Mouse (Mus musculus) ovary, adult 18-20 months (tissue): ENCODE data around the gene Shmt2.

Experiments used
- DNase-seq: peaks from one replicate; pipeline ENCODE4 v3.0.0; 2022; ENCODE audit warnings: low spot score, mixed read lengths

Gene Shmt2

DNA sequence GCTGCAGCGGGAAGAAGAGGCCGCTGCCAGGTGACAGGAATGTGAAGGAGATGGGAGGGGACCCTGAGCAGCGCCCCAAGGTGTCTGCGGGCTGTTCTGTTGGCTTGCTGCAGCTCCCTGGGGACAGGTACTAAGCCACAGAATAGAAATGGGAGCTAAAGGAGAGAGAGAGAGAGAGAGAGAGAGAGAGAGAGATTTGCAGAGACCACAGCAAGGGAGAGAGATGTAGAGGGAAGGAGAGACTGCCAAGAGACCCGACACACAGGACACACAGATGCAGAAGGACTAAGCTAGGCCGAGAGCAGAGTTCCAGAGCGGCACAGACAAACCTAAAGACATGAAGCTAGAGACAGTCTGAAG is 10.0 kb downstream of the Shmt2 start:
- DNase-seq = no peak

DNA sequence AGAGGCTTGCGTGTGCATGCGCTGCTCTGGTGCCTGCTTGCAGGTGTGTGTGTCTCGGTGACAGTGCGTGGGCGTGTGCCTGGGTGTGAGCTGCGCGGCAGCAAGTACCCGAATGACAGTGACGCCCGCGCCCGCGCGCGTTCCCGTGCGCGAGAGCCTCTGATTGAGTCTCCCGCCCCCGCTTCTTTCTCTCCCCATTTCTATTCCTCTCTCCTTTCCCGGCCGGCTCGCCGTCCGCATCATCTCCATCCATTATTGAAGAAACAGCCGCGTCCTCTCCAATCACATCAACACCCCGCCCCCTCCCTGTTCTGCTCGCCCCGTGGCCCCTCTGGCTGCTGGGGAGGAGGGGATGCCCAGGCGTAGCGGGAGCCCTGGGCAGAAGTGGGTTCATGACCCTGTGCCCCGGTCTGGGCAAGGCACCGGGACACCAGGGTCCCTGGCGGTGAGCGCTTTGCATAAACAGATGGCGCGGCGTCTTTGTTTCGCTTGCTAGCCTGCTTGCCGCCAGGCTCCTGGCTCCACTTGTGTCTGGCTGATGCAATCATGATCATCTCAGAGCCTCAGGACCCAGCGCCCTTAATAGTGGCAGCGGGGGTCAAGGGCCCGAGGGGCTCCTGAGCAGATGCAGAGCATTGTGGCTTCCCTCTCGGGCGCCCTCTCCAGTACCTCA is 10.5 kb downstream of the Shmt2 start:
- no peak for DNase-seq

DNA sequence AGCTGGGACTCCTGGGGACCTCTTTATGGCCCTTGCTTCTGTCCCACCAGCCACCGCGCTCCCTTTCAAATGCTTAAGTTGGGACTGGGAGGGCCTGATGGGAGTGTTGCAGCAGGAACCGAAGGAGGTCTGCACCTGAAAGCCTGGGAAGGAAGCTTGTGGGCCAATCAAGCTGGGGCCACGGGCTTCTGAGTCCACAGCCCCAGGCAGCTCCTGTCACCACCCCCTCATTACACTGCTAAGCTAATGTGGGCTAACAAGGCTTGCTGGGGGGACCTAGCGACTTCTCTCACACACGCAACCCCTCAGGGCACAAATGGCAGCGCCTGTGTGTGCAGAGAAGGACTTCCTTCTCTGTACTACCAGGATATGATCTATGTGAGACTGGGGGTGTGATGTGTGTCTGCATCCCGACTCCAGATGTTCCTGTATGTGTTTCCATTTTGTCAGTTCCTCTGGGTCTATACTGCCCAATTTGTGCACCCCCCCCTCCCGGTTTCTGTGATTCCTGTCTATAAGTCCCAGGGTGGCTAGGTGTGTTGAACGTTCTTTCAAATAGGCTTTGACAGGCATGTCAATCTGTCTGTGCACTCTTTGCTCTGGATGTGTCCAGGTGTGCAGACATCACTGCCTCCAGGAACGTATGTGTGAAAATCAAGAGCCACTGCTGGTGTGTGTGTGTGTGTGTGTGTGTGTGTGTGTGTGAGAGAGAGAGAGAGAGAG is 11.2 kb downstream of the Shmt2 start:
- no peak for DNase-seq

DNA sequence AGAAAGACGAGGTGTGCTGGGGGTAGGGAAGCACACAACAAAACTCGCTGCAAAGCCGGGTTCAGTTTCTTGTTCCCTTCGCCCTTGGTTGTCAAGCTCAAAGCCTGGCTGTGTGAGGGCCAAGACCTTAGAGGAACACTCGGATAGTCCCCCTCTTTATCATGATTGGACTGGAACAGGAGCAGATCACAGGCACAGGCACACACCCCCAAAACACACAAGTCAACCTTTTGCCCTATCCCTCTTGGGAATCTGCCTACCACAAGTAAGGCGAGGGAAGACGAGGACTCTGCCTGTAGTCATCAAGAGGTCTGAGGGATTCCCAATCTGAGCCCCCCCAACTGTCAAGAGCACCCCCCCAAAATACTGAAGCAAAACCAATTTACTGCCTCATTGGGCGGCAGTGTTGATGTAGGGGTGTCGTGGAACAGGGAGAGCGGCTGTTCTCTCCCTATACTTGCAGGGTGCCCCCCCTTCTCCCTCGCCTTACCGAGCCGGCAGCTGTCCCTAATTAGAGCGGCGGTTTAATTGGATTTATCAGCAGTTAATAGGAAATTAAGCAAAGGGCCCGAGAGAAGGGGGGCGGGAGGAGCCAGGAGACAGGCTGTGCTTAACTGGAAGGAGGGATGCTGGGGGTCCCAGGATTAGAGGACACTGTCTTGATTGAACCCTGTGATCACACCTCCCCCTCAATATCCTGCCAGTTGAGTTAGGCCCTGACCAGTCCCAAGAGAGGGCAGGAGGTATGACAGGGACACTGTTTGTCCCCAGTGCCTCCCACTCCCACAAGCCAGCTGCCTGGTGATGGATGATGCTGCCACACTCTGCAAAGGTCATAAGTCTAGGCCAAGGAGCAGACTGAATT is 12.2 kb downstream of the Shmt2 start:
- no peak for DNase-seq

DNA sequence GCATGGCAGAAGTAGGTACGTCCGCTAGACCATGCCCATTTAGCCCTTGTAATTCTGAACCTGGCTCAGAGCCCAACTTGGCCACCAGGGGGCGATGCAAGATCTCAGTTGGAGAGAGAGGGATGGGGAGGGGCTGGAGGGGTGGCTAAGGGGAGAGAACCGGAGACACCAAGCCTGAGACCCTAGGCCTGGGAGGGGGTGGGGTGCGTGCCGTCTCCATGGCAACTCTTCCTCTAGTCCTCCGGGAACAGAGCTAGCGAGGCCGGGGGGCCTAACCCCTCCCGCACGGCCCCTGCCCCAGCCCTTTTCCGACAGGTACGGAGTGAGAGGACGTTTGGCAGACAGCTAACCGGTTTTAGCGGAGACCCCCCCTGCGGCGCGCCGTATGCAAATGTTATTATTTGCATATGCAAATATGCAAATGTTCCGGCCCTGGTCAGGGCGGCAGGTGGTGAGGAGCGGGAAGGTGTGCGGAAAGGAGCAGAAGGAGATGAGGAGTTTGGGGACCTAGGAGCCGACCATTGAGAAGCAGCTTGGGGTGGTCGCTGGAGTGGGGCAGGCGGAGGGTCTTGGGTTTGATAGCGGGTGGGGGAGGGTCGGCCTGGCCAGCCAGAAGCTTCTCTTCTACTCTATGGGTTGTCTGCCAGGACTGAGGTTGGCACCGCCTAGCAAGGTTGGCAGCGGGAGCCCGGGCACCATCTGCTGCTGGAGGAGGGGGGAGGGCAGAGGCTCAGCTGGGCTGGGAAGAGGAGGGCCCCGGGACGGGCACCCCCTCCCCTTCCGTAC is 13.0 kb downstream of the Shmt2 start:
- peak; percentile 44 for DNase-seq

DNA sequence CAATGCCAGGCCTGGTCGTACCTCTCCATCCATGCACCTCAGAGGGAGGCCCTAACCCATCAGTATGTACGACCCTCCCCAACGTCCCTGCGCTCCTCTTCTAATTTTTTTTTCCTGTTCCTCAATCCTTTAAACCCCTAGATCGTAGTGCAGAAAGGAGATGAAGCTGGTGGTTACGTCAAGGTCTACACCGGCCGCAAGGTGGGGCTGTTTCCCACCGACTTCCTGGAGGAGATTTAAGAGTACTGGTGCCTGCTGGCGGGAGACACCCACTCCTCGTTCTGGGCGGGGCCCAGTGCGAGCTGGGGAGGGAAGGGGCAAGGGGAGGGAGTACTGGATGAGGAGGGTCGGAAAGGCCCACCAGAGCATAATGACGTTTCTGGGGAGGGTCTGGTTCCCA is 14.0 kb downstream of the Shmt2 start:
- DNase-seq = no peak

DNA sequence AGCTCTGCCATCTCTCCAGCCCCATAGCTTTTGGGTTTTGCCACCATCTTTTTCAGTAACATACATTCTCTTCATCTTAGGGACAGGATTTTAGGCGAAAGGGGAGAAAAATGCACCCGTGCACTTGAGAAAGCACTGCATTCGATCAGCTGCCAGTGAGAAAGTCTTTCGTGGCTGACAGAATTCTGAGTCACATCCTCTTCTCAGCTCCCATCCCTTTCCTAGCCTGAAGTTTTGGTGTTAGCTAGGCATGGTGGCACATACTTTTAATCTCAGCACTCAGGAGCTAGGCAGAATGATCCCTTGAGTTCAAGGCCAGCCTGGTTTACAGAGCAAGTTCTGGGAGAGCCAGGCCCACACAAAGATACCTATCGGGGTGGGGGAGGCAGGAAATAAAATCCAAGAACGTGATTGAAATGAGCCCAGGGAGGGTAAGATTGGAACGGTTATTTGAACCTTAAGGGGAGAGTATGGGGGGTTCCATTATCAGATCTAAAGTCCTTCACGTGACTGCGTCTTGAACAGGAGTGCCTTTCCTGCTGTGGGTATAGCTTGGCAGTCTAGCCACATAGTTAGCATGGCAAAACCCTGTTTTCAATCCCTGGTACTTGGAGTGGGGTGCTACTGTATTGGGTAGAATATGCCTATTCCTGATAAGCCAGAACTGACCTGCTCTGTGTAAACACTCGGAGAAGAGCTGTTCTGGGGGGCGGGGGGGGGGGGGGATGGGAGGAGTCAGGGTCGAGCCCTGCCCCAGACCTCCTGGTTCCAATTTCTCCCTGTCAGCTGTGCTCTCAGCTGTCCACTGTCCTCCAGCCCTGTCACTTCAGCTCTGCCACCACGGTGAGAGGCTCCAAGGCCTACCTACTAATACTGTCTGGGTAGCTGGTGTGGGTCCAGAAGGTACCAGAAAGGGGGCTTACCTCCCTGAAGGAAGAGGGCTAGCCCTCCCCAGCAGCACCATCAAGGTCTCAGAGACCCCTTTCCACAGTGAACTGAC is 21.1 kb downstream of the Shmt2 start, which contains the start of gene Stac3:
TSS of gene Stac3 (plus strand) at position 793 of the 1,000 bp plus-strand sequence.
- no peak for DNase-seq

DNA sequence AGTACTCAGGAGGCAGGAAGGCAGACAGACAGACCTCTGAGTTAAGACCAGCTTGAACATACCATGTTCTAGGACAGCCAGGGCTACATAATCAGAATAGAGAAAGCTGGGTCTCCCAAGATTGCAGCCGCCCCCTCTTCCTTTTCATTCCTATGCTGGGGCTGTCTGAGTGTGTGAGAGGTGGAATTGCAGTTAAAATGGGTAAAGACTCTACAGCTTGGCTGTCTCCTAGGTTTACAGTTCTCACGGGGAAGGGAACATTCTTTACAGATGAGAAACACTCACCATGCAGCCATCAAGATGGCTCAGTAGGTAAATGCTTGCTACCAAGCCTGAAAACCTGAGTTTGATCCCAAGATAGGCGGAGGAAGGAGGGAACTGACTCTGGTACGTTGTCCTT is 22.2 kb downstream of the Shmt2 start:
- DNase-seq = no peak

DNA sequence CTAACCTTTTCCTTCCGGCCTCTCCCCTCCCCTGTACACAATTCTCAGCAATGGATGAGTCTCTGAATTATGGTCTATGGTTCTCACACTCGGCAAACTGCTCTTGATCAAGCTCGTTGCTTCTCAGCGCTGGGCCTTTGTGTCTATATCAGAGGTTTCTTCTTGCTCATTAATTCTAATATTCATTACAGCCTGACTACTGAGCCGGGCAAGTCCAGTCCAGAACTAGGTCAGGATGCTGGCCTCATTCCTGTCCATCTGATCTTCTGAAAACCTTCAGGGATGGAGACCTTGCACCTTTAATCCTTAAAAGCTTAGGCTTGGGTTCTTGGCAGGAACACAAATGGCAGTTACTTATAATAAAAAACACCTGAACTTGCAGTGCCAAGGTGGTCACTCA is 22.7 kb downstream of the Shmt2 start:
- DNase-seq = no peak

DNA sequence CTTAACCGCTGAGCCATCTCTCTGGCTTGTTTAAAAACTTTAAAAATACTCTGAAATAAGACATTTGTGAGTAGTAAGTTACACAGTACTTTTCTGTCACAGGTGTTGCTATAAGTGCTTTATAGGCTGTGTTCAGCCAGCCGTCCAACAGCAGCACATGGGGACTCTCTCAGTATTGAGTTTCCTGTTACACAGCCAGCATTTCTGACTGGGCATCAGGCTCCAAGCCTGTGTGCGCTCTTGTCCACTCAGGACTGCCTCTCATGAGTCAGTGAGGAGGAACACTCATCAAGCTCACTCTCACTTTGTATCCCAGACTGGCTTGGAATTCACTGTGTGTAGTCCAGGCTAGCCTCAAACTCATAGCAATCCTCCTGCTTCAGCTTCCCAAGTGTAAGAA is 26.1 kb downstream of the Shmt2 start:
- DNase-seq = no peak

DNA sequence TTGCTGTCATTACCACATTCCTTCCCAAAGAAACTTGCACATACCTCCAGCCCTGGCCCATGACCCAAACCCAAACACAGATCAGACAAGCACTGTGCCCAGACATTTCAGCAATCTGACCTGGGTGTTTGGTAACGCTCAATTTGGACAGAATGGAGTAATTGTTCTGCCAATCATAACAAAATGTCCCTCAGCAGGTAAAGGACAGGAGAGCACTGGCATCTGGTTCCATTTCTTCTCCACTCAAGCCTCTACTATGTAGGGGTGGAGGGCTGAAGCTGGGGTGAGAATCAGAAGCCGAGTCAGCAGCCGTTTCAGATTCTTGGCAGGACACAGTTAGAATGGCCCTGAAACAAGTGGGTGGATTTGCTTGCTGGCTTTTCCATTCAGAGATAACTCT is 30.1 kb downstream of the Shmt2 start:
- DNase-seq = no peak

DNA sequence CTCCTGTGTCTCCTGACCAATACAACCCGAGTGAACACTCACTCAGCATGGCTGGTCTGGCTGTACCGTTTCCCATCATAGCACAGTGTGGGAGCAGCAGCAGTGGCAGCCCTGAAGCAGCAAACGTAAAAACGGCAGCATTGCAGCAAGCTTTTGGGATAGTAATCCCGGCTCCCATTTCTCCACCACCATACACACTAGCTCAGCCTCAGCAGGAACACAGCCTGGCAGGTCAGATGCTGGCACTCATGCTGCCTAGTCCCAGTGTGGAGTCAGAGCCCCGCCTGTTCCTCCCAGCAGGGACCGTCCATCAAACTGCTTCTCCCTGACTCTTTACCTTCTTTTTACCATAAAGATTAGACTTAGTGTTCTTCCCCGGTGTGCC is 31.1 kb downstream of the Shmt2 start:
- DNase-seq = no peak

DNA sequence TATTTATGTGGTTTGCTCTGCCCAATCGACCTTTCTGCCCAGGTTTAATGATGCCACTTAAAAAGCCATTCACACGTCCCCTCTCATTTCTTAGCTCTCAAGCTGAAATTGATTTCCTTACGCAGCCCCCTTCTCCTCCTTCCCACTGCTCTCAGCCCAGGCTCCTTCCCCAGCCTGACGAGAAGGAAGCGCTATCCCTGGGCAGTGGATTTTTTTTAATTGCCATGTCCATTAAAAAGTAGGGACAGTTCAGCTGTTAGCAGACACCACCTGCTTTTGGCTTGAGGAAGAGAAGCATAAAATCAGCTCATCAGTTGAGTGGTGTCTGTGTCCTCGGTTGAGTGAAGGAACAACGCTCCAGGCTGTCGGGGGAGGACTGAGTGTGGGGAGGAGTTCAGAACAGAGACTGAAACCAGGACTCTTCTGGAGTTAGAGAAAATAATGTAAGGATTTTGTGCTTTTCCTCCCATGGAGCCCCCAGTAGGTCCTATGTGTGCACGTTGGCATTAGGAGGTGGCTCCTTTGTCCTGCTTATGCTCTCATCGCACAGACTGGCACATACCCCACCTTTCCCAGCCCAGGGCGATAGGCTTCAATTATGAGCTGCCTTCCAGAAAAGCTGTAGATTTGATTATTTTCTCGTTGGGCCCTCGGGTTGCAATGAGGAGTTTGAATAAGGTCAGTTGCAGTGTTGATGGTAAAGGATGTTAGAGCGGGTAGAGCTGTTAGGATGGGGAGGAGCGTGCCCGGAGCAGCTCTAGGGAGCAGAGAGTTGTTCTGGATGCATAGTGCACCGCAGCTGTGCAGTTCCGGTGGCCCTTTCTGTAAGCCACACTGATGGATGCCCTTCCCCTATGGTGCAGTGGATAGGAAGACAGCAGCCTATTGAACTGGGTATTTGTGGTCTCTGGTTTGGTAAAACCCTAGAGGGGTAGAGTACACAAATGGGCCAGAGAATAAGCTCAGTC is 31.8 kb downstream of the Shmt2 start:
- no peak for DNase-seq

DNA sequence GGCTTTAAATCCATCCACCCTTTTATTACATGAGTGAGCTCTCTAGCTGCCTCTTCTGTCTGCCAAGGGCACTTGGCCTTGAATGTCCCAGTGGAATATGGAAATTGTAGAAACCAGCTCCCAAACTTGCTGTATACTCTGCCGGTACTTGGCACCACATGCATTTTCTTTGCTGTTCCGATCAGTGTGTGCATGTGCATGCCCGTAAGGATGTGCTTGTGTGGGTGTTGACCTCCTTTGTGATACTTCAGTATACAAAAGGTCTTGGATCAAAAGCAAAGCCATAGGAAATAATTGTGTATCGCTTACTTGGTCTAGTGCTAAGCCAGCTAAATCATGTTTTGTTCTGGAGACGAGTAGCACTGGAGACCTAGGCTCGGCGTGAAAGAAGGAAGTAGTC is 33.4 kb downstream of the Shmt2 start:
- DNase-seq = no peak

DNA sequence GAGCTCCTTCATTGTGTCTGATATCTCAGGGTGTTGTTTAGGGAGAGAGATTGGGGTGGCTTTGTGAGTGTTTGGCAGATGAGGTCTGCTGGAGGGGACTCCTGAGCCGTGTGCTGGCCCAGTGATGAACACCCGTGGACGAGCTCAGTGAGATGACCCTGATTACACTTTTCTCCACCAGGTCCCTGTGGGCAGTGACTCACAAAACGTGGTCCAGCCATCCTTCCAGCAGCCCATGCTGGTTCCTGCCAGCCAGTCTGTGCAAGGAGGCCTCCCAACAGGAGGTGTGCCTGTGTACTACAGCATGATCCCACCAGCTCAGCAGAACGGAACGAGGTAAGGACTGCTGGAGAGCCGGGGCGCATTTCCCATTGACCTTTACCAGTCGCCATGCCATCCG is 37.0 kb downstream of the Shmt2 start:
- no peak for DNase-seq

DNA sequence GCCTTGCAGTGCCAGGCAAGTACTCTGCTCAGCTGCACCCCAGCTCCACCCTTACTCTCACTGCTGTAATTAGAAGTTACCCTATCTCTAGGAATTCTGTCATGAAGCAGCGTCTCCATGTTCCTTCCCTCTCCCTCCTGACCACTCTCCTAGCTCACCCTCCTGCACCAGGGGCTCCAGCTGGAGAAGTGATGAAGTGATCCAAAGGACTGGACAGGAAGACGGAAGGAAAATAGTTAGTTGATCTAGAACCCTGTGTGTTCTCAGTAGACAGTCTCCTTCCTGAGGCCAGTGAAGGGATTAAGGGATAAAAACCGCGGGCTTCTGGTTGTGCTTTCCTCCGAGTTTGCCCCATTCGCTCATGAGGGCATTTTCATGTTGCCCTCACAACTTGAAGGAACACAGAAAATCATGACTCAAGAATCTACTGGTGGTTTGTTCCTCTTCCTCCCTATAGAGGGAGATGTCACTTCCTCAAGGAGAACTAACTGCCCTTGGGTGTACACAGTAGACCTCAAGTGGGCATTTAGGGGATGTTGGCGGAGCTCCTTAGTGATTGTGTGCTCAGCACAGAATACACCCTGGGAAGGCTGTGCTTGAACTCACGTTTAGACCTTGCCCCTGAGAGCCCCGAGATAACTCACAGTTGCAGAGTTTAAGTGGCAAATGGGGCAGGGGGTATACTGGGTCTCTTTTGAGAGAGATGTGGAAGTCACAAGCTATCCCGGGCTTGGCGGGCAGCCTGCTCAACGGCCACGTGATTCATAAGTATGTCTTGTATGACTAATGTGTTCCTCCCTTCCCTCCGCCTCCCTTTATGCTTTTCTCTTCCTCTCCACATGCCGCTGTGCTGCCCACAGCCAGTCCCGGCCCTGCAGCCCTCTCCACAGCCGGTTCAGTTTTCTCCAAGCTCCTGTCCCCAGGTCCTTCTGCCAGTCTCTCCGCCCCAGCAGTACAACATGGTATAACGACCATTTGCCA is 41.1 kb downstream of the Shmt2 start:
- DNase-seq = peak; percentile 25

DNA sequence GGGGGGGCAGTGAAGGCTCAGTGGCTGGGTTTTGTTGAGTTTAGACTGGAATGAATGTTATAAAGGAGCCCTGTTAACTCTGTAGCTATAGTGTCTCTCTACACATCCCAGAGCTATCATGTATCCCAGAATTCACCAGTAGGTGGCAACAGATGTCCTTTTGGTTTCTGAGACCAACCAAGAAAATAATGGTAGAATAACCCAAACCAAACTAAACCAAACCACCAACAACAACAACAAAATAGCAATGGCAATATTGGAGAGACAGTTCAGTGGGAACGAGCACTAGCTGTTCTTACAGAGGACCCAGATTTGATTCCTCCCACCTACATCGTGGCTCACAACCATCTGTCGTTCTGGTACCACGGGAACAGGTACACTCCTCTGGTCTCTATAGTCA is 43.1 kb downstream of the Shmt2 start:
- no peak for DNase-seq

DNA sequence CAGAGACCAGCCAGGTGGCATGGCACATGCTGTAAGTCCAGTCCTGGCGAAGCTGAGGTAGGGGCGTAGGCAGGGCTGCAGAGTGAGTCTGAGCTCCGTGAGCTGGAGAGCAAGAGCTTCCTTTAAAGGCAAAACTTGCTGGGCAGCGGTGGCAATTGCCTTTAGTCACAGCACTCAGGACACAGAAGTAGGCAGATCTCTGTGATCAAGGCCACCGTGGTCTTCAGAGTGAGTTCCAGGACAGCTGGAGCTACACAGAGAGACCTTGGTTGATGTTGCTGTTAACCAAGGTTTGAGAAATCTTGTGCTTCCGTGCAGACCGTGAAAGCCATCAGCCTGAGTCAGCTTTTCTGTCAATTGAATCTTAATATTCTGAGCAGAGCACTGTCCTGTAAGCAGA is 44.9 kb downstream of the Shmt2 start:
- DNase-seq = no peak

DNA sequence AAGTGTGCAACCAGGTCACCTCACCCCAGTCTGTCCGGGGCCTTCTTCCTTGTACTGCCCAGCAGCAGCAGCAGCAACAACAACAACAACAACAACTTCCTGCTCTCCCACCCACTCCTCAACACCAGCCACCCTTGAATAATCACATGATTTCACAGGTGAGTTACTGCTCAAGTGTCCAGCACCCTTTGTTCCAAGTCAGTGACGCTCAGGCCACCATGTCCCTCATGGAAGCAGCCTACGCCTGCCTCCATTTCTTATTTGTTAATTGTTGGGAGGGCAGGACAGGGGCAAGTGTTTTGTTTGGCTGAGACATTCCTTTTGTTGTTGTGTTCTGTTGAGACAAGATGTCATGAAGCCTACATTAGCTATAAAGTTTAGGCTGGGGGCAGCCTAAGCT is 45.7 kb downstream of the Shmt2 start:
- DNase-seq = no peak
